In the genomic region with DNA sequence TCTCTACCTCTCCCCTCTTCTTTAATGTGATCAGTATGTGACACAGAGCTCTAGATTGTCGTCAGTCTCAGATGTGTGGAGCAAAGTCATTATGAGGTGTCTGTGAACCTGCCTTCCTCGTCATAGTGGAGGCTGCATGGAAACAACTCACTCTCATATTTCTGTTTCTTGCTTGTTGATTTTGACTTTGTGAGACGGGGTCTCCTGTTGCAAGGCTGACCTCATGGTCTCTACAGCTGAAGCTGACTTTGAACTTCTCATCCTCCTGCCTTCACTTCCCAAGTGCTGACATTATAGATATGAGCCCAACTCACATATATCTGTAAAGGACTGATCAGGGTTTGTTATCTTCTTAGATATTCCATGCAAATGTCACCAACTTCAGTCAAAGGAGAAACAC, we compare ENCODE assay signal across 9 mouse cellular contexts. TPM values are rescaled to one million over a fixed set of nuclear protein-coding genes. Genes with fewer than 3 reads are reported as not detected.
DNase-seq lines count a peak whose midpoint lies in the region; ATAC-seq and TF ChIP-seq lines count a peak whose summit lies in the region.
"Had no signal": no experiment of that assay in that cellular context is flagged by ENCODE, and none has a peak within 500 bp of the region (broad histone marks: within the 10 kb centered on the region; RNA-seq: fewer than 3 reads in every experiment).

No protein-coding gene starts in this region.

- DNase-seq in gastrocnemius, adult 2 months, result no peak
- DNase-seq in gastrocnemius, postnatal 25 days, result no peak
- DNase-seq in CH12.LX (ENCODE audit: extremely low read depth), result no peak
- no peak for DNase-seq in liver, embryonic 14.5 days (ENCODE audit: low read depth in 3 of 3, low spot score in 3 of 3)
- DNase-seq in right cerebral cortex, postnatal 4 days, result no peak
- DNase-seq in kidney, adult 11 months, result no peak
- DNase-seq in embryo, embryonic 10 days (ENCODE audit: low spot score), result no peak

- H3K27me3 ChIP-seq in CH12.LX (replicated peaks), result peaks cover 7% of the 10 kb centered on the region
- H3K27me3 ChIP-seq in heart, embryonic 16.5 days (ENCODE audit: control insufficient read depth, insufficient read depth, low read length), result no peaks in the 10 kb centered on the region
- no peaks in the 10 kb centered on the region for H3K27me3 ChIP-seq in liver, embryonic 14.5 days (ENCODE audit: control insufficient read depth, insufficient read depth, low read length)

- no peaks in the 10 kb centered on the region for H3K9me3 ChIP-seq in CH12.LX (replicated peaks; ENCODE audit: low read length)
- no peaks in the 10 kb centered on the region for H3K9me3 ChIP-seq in heart, embryonic 16.5 days (replicated peaks; ENCODE audit: control insufficient read depth, low read length)
- no peaks in the 10 kb centered on the region for H3K9me3 ChIP-seq in liver, embryonic 14.5 days (ENCODE audit: control insufficient read depth, low read length)

- intact Hi-C loops in gastrocnemius, adult 2 months (cut with DNase I), result loop anchor here (5.0 to 10.0 kb wide), 3 partner anchors 1426 to 1594 kb away; no protein-coding TSS in a partner anchor

- in situ Hi-C loops in CH12.LX (cut with MboI; ENCODE audit: low pct_ligation_motif_present, low pct_unique_long_range_greater_than_20kb, low sequenced_read_pairs), result loop anchor here (25.0 kb wide), 2 partner anchors 1511 to 1586 kb away; a partner anchor contains a TSS

- TF ChIP-seq POLR2A in CH12.LX (IDR thresholded peaks at IDR 0.05; ENCODE audit: low read depth, low read length), result no peak

- 48% methylated on average over 3 of the region's 3 CpGs for WGBS in heart, embryonic 16.5 days
- 24% methylated on average over 3 of the region's 3 CpGs for WGBS in liver, embryonic 14.5 days (ENCODE audit: insufficient replicate concordance)

- H3K36me3 ChIP-seq in CH12.LX (replicated peaks in 1 of 2; ENCODE audit: control insufficient read depth in 1 of 2, insufficient read depth in 1 of 2, low read length in 1 of 2), result no peaks in the 10 kb centered on the region
- no peaks in the 10 kb centered on the region for H3K36me3 ChIP-seq in heart, embryonic 16.5 days (ENCODE audit: control insufficient read depth, insufficient read depth)
- no peaks in the 10 kb centered on the region for H3K36me3 ChIP-seq in liver, embryonic 14.5 days (replicated peaks; ENCODE audit: control insufficient read depth, insufficient read depth, low read depth)

- dilution Hi-C loops in CH12.LX (cut with MboI; ENCODE audit: extremely low pct_ligation_motif_present, extremely low pct_unique_long_range_greater_than_20kb, low sequenced_read_pairs), result no loop called here

- H3K27ac ChIP-seq in gastrocnemius, adult 2 months, result no peak overlapping the region
- H3K27ac ChIP-seq in CH12.LX (ENCODE audit: insufficient read depth, low read depth), result peak overlapping the region; percentile 32; the same call in 1 of the 2 replicates
- no peak overlapping the region; the same call in 1 of the 2 replicates for H3K27ac ChIP-seq in heart, embryonic 16.5 days (ENCODE audit: low read length)
- peak overlapping the region; percentile 72 for H3K27ac ChIP-seq in liver, embryonic 14.5 days

- no peak for TF ChIP-seq RAD21 in CH12.LX (IDR thresholded peaks at IDR 0.05; ENCODE audit: low read depth, low read length)

- peak overlapping the region; percentile 99 for H3K4me2 ChIP-seq in CH12.LX (ENCODE audit: insufficient read depth, low read depth, poor library complexity, severe bottlenecking)
- H3K4me2 ChIP-seq in heart, embryonic 16.5 days (ENCODE audit: low read depth, low read length), result peak overlapping the region; percentile 82
- peak overlapping the region; percentile 72 for H3K4me2 ChIP-seq in liver, embryonic 14.5 days (ENCODE audit: low read depth)

- H3K4me1 ChIP-seq in CH12.LX (ENCODE audit: control insufficient read depth in 1 of 2, insufficient read depth in 2 of 2), result peaks cover 0 to 25% of the 10 kb centered on the region in 2 experiments; a peak in 2 of 4 replicates
- H3K4me1 ChIP-seq in heart, embryonic 16.5 days (ENCODE audit: control insufficient read depth, insufficient read depth, low read length), result peaks cover 7% of the 10 kb centered on the region
- H3K4me1 ChIP-seq in liver, embryonic 14.5 days (replicated peaks; ENCODE audit: control insufficient read depth in 2 of 2, insufficient read depth in 2 of 2, low read length in 1 of 2), result peaks cover 15 to 21% of the 10 kb centered on the region in 2 experiments

- ATAC-seq in heart, embryonic 16.5 days (replicated peaks; ENCODE audit: extremely low read depth, insufficient read depth, low FRiP score), result no peak
- no peak for ATAC-seq in liver, embryonic 14.5 days (ENCODE audit: insufficient read depth)

- TF ChIP-seq EP300 in CH12.LX (IDR thresholded peaks at IDR 0.05; ENCODE audit: low read length), result no peak
- TF ChIP-seq EP300 in liver, embryonic 14.5 days (IDR thresholded peaks at IDR 0.05; ENCODE audit: low read depth), result no peak

- H3K4me3 ChIP-seq in gastrocnemius, adult 2 months, result peak overlapping the region; percentile 78
- peak overlapping the region; percentile 58 to 65 (median 60) for H3K4me3 ChIP-seq in CH12.LX (replicated peaks in 1 of 3; ENCODE audit: low read depth in 2 of 3, low read length in 2 of 3, poor library complexity in 1 of 3)
- peak overlapping the region; percentile 74 for H3K4me3 ChIP-seq in heart, embryonic 16.5 days (ENCODE audit: low read length)
- peak overlapping the region; percentile 18 to 61; a peak in 2 of 4 replicates for H3K4me3 ChIP-seq in liver, embryonic 14.5 days (ENCODE audit: insufficient read depth in 1 of 2, low read depth in 2 of 2, low read length in 2 of 2)

- TF ChIP-seq CTCF in gastrocnemius, adult 2 months (IDR thresholded peaks at IDR 0.05), result no peak
- no peak for TF ChIP-seq CTCF in CH12.LX (conservative IDR thresholded peaks at IDR 0.05 in 1 of 2, IDR thresholded peaks at IDR 0.05 in 1 of 2; ENCODE audit: low read depth in 2 of 2, low read length in 2 of 2)
- TF ChIP-seq CTCF in liver, embryonic 14.5 days (IDR thresholded peaks at IDR 0.05; ENCODE audit: low read depth), result no peak

- no peaks in the 10 kb centered on the region for H3K79me2 ChIP-seq in CH12.LX (replicated peaks; ENCODE audit: control insufficient read depth, extremely low read depth, insufficient read depth, poor library complexity, severe bottlenecking)

- H3K9ac ChIP-seq in CH12.LX (ENCODE audit: insufficient read depth, low read depth), result peak overlapping the region; percentile 48
- H3K9ac ChIP-seq in heart, embryonic 16.5 days (ENCODE audit: low read length), result no peak overlapping the region
- H3K9ac ChIP-seq in liver, embryonic 14.5 days (replicated peaks), result peak overlapping the region; percentile 69

TF ChIP-seq in CH12.LX, 34 proteins besides CTCF, POLR2A, EP300 and RAD21:
- no peak for TF ChIP-seq CHD2 (IDR thresholded peaks at IDR 0.05; ENCODE audit: low read length)
- TF ChIP-seq NELFE (IDR thresholded peaks at IDR 0.05; ENCODE audit: low read depth, low read length), result peak; percentile 15; the same call in 1 of the 2 replicates
- TF ChIP-seq USF2 (conservative IDR thresholded peaks at IDR 0.05; ENCODE audit: low read depth, low read length), result no peak
- no peak for TF ChIP-seq GABPA (IDR thresholded peaks at IDR 0.05; ENCODE audit: insufficient replicate concordance, low read depth, low read length)

RNA-seq across cellular contexts. Expression of a gene that starts 16.9 kb away (rescaled TPM):
- not detected for total RNA-seq in gastrocnemius, adult 2 months (2021)
- total RNA-seq in gastrocnemius, postnatal 25 days (2021), result not detected
- total RNA-seq in CH12.LX (2012; rRNA removed), result 0.38 and 0.51 TPM in 2 replicates
- 0.20 TPM in 2 replicates for total RNA-seq in CH12.LX (2014; rRNA removed)
- polyA plus RNA-seq in CH12.LX (2012; ENCODE audit: insufficient read length, low read depth), result 0.08 and 0.21 TPM in 2 replicates
- polyA plus RNA-seq in heart, embryonic 16.5 days (2015; fragmentation: Nextera tagmentation; extraction: Ambion mirVana), result 0.83 and 1.0 TPM in 2 replicates
- 1.5 and 2.1 TPM in 2 replicates for polyA plus RNA-seq in liver, embryonic 14.5 days (2012; rRNA removed)
- polyA plus RNA-seq in liver, embryonic 14.5 days (2014; fragmentation: Nextera tagmentation; extraction: Ambion mirVana), result 1.5 and 1.8 TPM in 2 replicates

RNA-seq across cellular contexts. Expression of a gene that starts 25.1 kb away (rescaled TPM):
- total RNA-seq in gastrocnemius, adult 2 months (2021), result 1 to 10 TPM; 3.6 to 3.9 TPM
- 1 to 10 TPM; 2.9 to 3.7 TPM for total RNA-seq in gastrocnemius, postnatal 25 days (2021)
- 10.1 and 13.1 TPM in 2 replicates for total RNA-seq in CH12.LX (2012; rRNA removed)
- 14.4 and 15.4 TPM in 2 replicates for total RNA-seq in CH12.LX (2014; rRNA removed)
- polyA plus RNA-seq in CH12.LX (2012; ENCODE audit: insufficient read length, low read depth), result 11.7 and 12.9 TPM in 2 replicates
- 9.2 and 9.4 TPM in 2 replicates for polyA plus RNA-seq in heart, embryonic 16.5 days (2015; fragmentation: Nextera tagmentation; extraction: Ambion mirVana)
- polyA plus RNA-seq in liver, embryonic 14.5 days (2012; rRNA removed), result 2.4 and 4.0 TPM in 2 replicates
- polyA plus RNA-seq in liver, embryonic 14.5 days (2014; fragmentation: Nextera tagmentation; extraction: Ambion mirVana), result 5.2 and 5.3 TPM in 2 replicates

RNA-seq across cellular contexts. Expression of a gene that starts 39.9 kb away (rescaled TPM):
- total RNA-seq in gastrocnemius, adult 2 months (2021), result not detected
- total RNA-seq in gastrocnemius, postnatal 25 days (2021), result not detected
- total RNA-seq in CH12.LX (2012; rRNA removed) (1.1 and 1.3 TPM in 2 replicates), CH12.LX (2014; rRNA removed) (1.2 and 1.3 TPM in 2 replicates)
- 2.1 and 2.8 TPM in 2 replicates for polyA plus RNA-seq in CH12.LX (2012; ENCODE audit: insufficient read length, low read depth)
- polyA plus RNA-seq in heart, embryonic 16.5 days (2015; fragmentation: Nextera tagmentation; extraction: Ambion mirVana), result 0.29 and 0.34 TPM in 2 replicates
- 0.01 TPM in 1 of 2 replicates, not detected in the other for polyA plus RNA-seq in liver, embryonic 14.5 days (2012; rRNA removed)
- not detected in 2 replicates for polyA plus RNA-seq in liver, embryonic 14.5 days (2014; fragmentation: Nextera tagmentation; extraction: Ambion mirVana)
- total RNA-seq: adrenal gland, adult 18-20 months had no signal

Comparison
In these comparisons a context has a peak if more than half of its experiments do, and no peak if none do; other contexts are left out.
1. H3K27ac ChIP-seq: peak in CH12.LX (single experiment) and liver, embryonic 14.5 days (single experiment); none in gastrocnemius, adult 2 months (single experiment) and heart, embryonic 16.5 days (single experiment).
2. Peak in every context shown above with its lines, with median percentiles within 50 percentile points of each other: H3K4me3 ChIP-seq and H3K4me2 ChIP-seq.